Mouse (Mus musculus) frontal cortex, postnatal 25 days (tissue): Measurements from ENCODE around the gene Gm28434.

Experiments used
- DNase-seq, 2 experiments: peaks; one replicate each; pipeline ENCODE4 v3.0.0; 2022; ENCODE audit warnings: low spot score in 2 of 2

Gene Gm28434

GRCm38 (mm10) chr5:87969201-87969600 is at the start of gene Gm28434, which contains the start of gene 2310003L06Rik:
Gene Gm28434 (plus strand): TSS chr5:87969517.
Gene 2310003L06Rik (plus strand): TSS chr5:87969459.
- no peak for DNase-seq

- DNase-seq: no peak
These were observed 43.9 kb upstream of the Gm28434 start, which contains the start of gene Csn3 for GRCm38 (mm10) chr5:87925372-87925771. Gene Csn3 (plus strand): TSS chr5:87925579.

- no peak for DNase-seq
These were observed 37.7 kb upstream of the Gm28434 start for GRCm38 (mm10) chr5:87931603-87932002.

- no peak for DNase-seq
These were observed 28.6 kb upstream of the Gm28434 start for GRCm38 (mm10) chr5:87940752-87941151.

- DNase-seq: no peak
These were observed 26.8 kb upstream of the Gm28434 start for GRCm38 (mm10) chr5:87942515-87942914.

- no peak for DNase-seq
These were observed 17.5 kb upstream of the Gm28434 start for GRCm38 (mm10) chr5:87951836-87952235.

- DNase-seq: no peak
These were observed 9.8 kb downstream of the Gm28434 start, which contains the start of gene Cabs1 for GRCm38 (mm10) chr5:87979139-87979538. Gene Cabs1 (plus strand): TSS chr5:87979439.

GRCm38 (mm10) chr5:87982468-87983214 is 13.3 kb downstream of the Gm28434 start:
- DNase-seq: no peak

- DNase-seq: no peak
These were observed 32.9 kb downstream of the Gm28434 start, which contains the start of gene Smr3a for GRCm38 (mm10) chr5:88002249-88002648. Gene Smr3a (plus strand): TSS chr5:88002549.

GRCm38 (mm10) chr5:88005241-88005640 is 35.9 kb downstream of the Gm28434 start:
- DNase-seq: no peak
